Mouse (Mus musculus) CH12.LX (cell line): ENCODE measurements at regions not wholly inside any gene's neighbourhood (a gene's known extent, or its start where the extent isn't known, plus 50 kb on each side); places are given as distances from the start of the nearest gene placed in this dataset.

Experiments
- DNase-seq: peaks from one replicate; pipeline ENCODE4 v3.0.0-alpha.2; 2013; ENCODE audit errors: extremely low read depth
- H3K27ac ChIP-seq: 2 replicates; pipeline ENCODE4 v1.5.1; 2012; ENCODE audit warnings: low read depth, mild to moderate bottlenecking, control low read depth, moderate library complexity; ENCODE audit not compliant: insufficient read depth
- H3K27me3 ChIP-seq: replicated peaks from 2 replicates; pipeline ENCODE3; 2012; ENCODE audit warnings: inconsistent platforms
- H3K36me3 ChIP-seq, 2 experiments: replicated peaks in 1 of 2; 2 replicates each; pipeline versions ENCODE3 to v1.6.1; 2012; ENCODE audit warnings: inconsistent platforms in 1 of 2, low read length in 1 of 2, mild to moderate bottlenecking in 1 of 2, mixed read lengths in 1 of 2, moderate library complexity in 1 of 2; ENCODE audit not compliant: control insufficient read depth in 1 of 2, insufficient read depth in 1 of 2
- H3K4me1 ChIP-seq, 2 experiments: 2 replicates each; pipeline ENCODE4 v1.6.1; 2012; ENCODE audit warnings: inconsistent platforms in 1 of 2, moderate library complexity in 1 of 2; ENCODE audit not compliant: insufficient read depth in 2 of 2, control insufficient read depth in 1 of 2
- H3K4me2 ChIP-seq: 2 replicates; pipeline ENCODE4 v1.6.1; 2012; ENCODE audit warnings: low read depth, mild to moderate bottlenecking, control low read depth; ENCODE audit not compliant: poor library complexity, insufficient read depth, severe bottlenecking
- H3K4me3 ChIP-seq, 3 experiments: fragments of 150-350 bp in 1 of 3; sonication (generic) in 1 of 3; replicated peaks in 1 of 3; 2 replicates each; pipeline versions ENCODE3 to v1.5.1; 2011 to 2012; ENCODE audit warnings: low read depth in 2 of 3, low read length in 2 of 3, mild to moderate bottlenecking in 2 of 3, moderate library complexity in 2 of 3, control low read depth in 1 of 3, improper control_type of control experiment in 1 of 3, inconsistent platforms in 1 of 3, mixed read lengths in 1 of 3; ENCODE audit not compliant: poor library complexity in 1 of 3
- H3K79me2 ChIP-seq: replicated peaks from 2 replicates; pipeline ENCODE4 v1.6.1; 2012; ENCODE audit warnings: mild to moderate bottlenecking, moderate library complexity; ENCODE audit not compliant: control insufficient read depth, poor library complexity, insufficient read depth, severe bottlenecking; ENCODE audit errors: extremely low read depth
- H3K9ac ChIP-seq: 2 replicates; pipeline ENCODE4 v1.6.1; 2012; ENCODE audit warnings: low read depth, mild to moderate bottlenecking, control low read depth, moderate library complexity; ENCODE audit not compliant: insufficient read depth
- H3K9me3 ChIP-seq: replicated peaks from 2 replicates; pipeline ENCODE3; 2012; ENCODE audit warnings: low read length, inconsistent platforms, mixed read lengths
- BHLHE40 ChIP-seq: IDR thresholded peaks from 2 replicates; pipeline ENCODE4 v1.6.1; 2011; ENCODE audit warnings: mild to moderate bottlenecking, low read depth, low read length, improper control_type of control experiment
- CHD1 ChIP-seq: IDR thresholded peaks from 2 replicates; pipeline ENCODE4 v1.6.1; 2012; ENCODE audit warnings: low read depth, low read length, improper control_type of control experiment, inconsistent platforms
- CTCF ChIP-seq, 2 experiments: IDR thresholded peaks in 1 of 2; conservative IDR thresholded peaks in 1 of 2; 2 replicates each; pipeline ENCODE4 v1.5.1; 2011 to 2012; ENCODE audit warnings: low read depth in 2 of 2, low read length in 2 of 2, improper control_type of control experiment in 1 of 2, inconsistent platforms in 1 of 2, mild to moderate bottlenecking in 1 of 2, moderate library complexity in 1 of 2
- E2F4 ChIP-seq: IDR thresholded peaks from 2 replicates; pipeline ENCODE4 v1.6.1; 2011; ENCODE audit warnings: low read depth, low read length, improper control_type of control experiment; ENCODE audit not compliant: insufficient replicate concordance
- ELF1 ChIP-seq: IDR thresholded peaks from 2 replicates; pipeline ENCODE4 v1.6.1; 2014; ENCODE audit warnings: low read depth, mild to moderate bottlenecking, inconsistent platforms, low read length, improper control_type of control experiment
- ETS1 ChIP-seq: conservative IDR thresholded peaks from 2 replicates; pipeline ENCODE4 v1.6.1; 2012; ENCODE audit warnings: low read depth, mild to moderate bottlenecking, inconsistent platforms, low read length, improper control_type of control experiment, moderate library complexity
- GABPA ChIP-seq: IDR thresholded peaks from 2 replicates; pipeline ENCODE4 v1.6.1; 2012; ENCODE audit warnings: low read depth, low read length, improper control_type of control experiment, inconsistent platforms; ENCODE audit not compliant: insufficient replicate concordance
- JUN ChIP-seq: IDR thresholded peaks from 2 replicates; pipeline ENCODE4 v1.6.1; 2011; ENCODE audit warnings: low read depth, mild to moderate bottlenecking, low read length, improper control_type of control experiment, moderate library complexity; ENCODE audit not compliant: insufficient read depth
- KAT2A ChIP-seq: IDR thresholded peaks from 2 replicates; pipeline ENCODE4 v1.6.1; 2012; ENCODE audit warnings: low read length, improper control_type of control experiment, inconsistent platforms; ENCODE audit not compliant: insufficient replicate concordance
- MAX ChIP-seq: IDR thresholded peaks from 2 replicates; pipeline ENCODE4 v1.6.1; 2011; ENCODE audit warnings: low read length, improper control_type of control experiment
- MAZ ChIP-seq: IDR thresholded peaks from 2 replicates; pipeline ENCODE4 v1.6.1; 2012; ENCODE audit warnings: low read depth, mild to moderate bottlenecking, inconsistent platforms, low read length, improper control_type of control experiment, moderate library complexity
- MEF2A ChIP-seq: IDR thresholded peaks from 2 replicates; pipeline ENCODE4 v1.6.1; 2014; ENCODE audit warnings: low read depth, mild to moderate bottlenecking, inconsistent platforms, low read length, improper control_type of control experiment, borderline replicate concordance
- PAX5 ChIP-seq: IDR thresholded peaks from 2 replicates; pipeline ENCODE4 v1.6.1; 2012; ENCODE audit warnings: low read length, inconsistent platforms, mixed read lengths
- POLR2A ChIP-seq: IDR thresholded peaks from 2 replicates; pipeline ENCODE4 v1.6.1; 2011; ENCODE audit warnings: low read depth, mild to moderate bottlenecking, improper control_type of control experiment, low read length
- POLR2AphosphoS2 ChIP-seq: IDR thresholded peaks from 2 replicates; pipeline ENCODE4 v1.6.1; 2011; ENCODE audit warnings: low read depth, low read length, improper control_type of control experiment
- RAD21 ChIP-seq: IDR thresholded peaks from 2 replicates; pipeline ENCODE4 v1.6.1; 2011; ENCODE audit warnings: low read depth, mild to moderate bottlenecking, low read length, improper control_type of control experiment, moderate library complexity
- SMC3 ChIP-seq: IDR thresholded peaks from 2 replicates; pipeline ENCODE4 v1.6.1; 2011; ENCODE audit warnings: low read depth, low read length, improper control_type of control experiment
- TBP ChIP-seq: conservative IDR thresholded peaks from 2 replicates; pipeline ENCODE4 v1.6.1; 2011; ENCODE audit warnings: low read depth, low read length, improper control_type of control experiment
- TCF12 ChIP-seq: IDR thresholded peaks from 2 replicates; pipeline ENCODE4 v1.6.1; 2014; ENCODE audit warnings: low read depth, mild to moderate bottlenecking, inconsistent platforms, low read length, improper control_type of control experiment
- USF1 ChIP-seq: IDR thresholded peaks from 2 replicates; pipeline ENCODE4 v1.6.1; 2014; ENCODE audit warnings: low read depth, mild to moderate bottlenecking, inconsistent platforms, low read length, improper control_type of control experiment
- USF2 ChIP-seq: conservative IDR thresholded peaks from 2 replicates; pipeline ENCODE4 v1.6.1; 2011; ENCODE audit warnings: low read depth, low read length, improper control_type of control experiment
- ZC3H11A ChIP-seq: IDR thresholded peaks from 2 replicates; pipeline ENCODE4 v1.6.1; 2012; ENCODE audit warnings: low read depth, mild to moderate bottlenecking, inconsistent platforms, low read length, improper control_type of control experiment
- ZKSCAN1 ChIP-seq: IDR thresholded peaks from 2 replicates; pipeline ENCODE4 v1.6.1; 2012; ENCODE audit warnings: low read depth, inconsistent platforms, low read length, improper control_type of control experiment, borderline replicate concordance
- ZMIZ1 ChIP-seq: IDR thresholded peaks from 2 replicates; pipeline ENCODE4 v1.6.1; 2012; ENCODE audit warnings: low read depth, mild to moderate bottlenecking, inconsistent platforms, low read length, improper control_type of control experiment
- ZNF384 ChIP-seq: IDR thresholded peaks from 2 replicates; pipeline ENCODE4 v1.6.1; 2012; ENCODE audit warnings: low read depth, low read length, improper control_type of control experiment, inconsistent platforms
- dilution Hi-C: fragments of 300-500 bp; cut with MboI; formaldehyde crosslinking; loops from 2 replicates; pipeline ENCODE4 v1.14.3; 2020; ENCODE audit warnings: low sequenced_read_pairs; ENCODE audit not compliant: extremely low pct_unique_long_range_greater_than_20kb, extremely low pct_ligation_motif_present
- in situ Hi-C: fragments of 300-500 bp; cut with MboI; formaldehyde crosslinking; loops from 3 replicates; pipeline ENCODE4 v1.14.3; 2019; ENCODE audit warnings: low sequenced_read_pairs, low pct_ligation_motif_present, low pct_unique_long_range_greater_than_20kb, mixed read lengths

GRCm38 (mm10) chr16:76803725-76804124, 209.8 kb upstream of the Usp25 start:
- dilution Hi-C loops (no loop called here), in situ Hi-C loops (no loop called here)
- Histone ChIP-seq H3K27me3 (no peaks in the 10 kb centered on the region), H3K4me2 (no peak overlapping the region), H3K27ac (no peak overlapping the region), H3K9me3 (peaks cover 53% of the 10 kb centered on the region), H3K36me3 (no peaks in the 10 kb centered on the region), H3K4me1 (no peaks in the 10 kb centered on the region), H3K4me3 (no peak overlapping the region), H3K79me2 (no peaks in the 10 kb centered on the region), H3K9ac (no peak overlapping the region)
- no peak for DNase-seq
- no peak for TF ChIP-seq POLR2AphosphoS2
- no peak; the same call in 1 of the 2 replicates for TF ChIP-seq RAD21
- TF ChIP-seq CTCF (conservative IDR thresholded peaks at IDR 0.05 in 1 of 2, IDR thresholded peaks at IDR 0.05 in 1 of 2; ENCODE audit: low read depth in 2 of 2, low read length in 2 of 2), result no peak
- no peak for TF ChIP-seq ZMIZ1
- TF ChIP-seq GABPA, result no peak
- TF ChIP-seq POLR2A, result no peak
- TF ChIP-seq USF1, result no peak
- no peak for TF ChIP-seq CHD1
- no peak for TF ChIP-seq ZKSCAN1

- H3K27me3 ChIP-seq, result no peaks in the 10 kb centered on the region
- dilution Hi-C loops (no loop called here), in situ Hi-C loops (no loop called here)
- H3K9ac ChIP-seq, result no peak overlapping the region
- no peak for DNase-seq
- H3K4me2 ChIP-seq, result no peak overlapping the region
- H3K79me2 ChIP-seq, result 0 out of 2 replicates have a peak, but pooled peaks cover 2% of the 10 kb centered on the region
- no peaks in the 10 kb centered on the region for H3K36me3 ChIP-seq
- H3K4me3 ChIP-seq, result no peak overlapping the region
- H3K27ac ChIP-seq, result no peak overlapping the region
- no peak for TF ChIP-seq JUN
- peak in 1 of 2 experiments; percentile 59; a peak in 2 of 4 replicates for TF ChIP-seq CTCF (conservative IDR thresholded peaks at IDR 0.05 in 1 of 2, IDR thresholded peaks at IDR 0.05 in 1 of 2; ENCODE audit: low read depth in 2 of 2, low read length in 2 of 2)
- TF ChIP-seq SMC3, result peak; percentile 16; the same call in 1 of the 2 replicates
- H3K4me1 ChIP-seq, result no peaks in the 10 kb centered on the region
- peaks cover 44% of the 10 kb centered on the region for H3K9me3 ChIP-seq
Measured at GRCm38 (mm10) chr16:76786405-76787155, 226.9 kb upstream of the Usp25 start.

GRCm38 (mm10) chr16:76782656-76783055, 230.8 kb upstream of the Usp25 start:
- H3K4me1 ChIP-seq, result no peaks in the 10 kb centered on the region
- in situ Hi-C loops, result no loop called here
- no peak overlapping the region for H3K9ac ChIP-seq
- H3K79me2 ChIP-seq, result 0 out of 2 replicates have a peak, but pooled peaks cover 2% of the 10 kb centered on the region
- dilution Hi-C loops, result no loop called here
- H3K36me3 ChIP-seq, result no peaks in the 10 kb centered on the region
- H3K9me3 ChIP-seq, result peaks cover 50% of the 10 kb centered on the region
- no peak overlapping the region for H3K27ac ChIP-seq
- H3K27me3 ChIP-seq, result no peaks in the 10 kb centered on the region
- H3K4me2 ChIP-seq, result no peak overlapping the region
- DNase-seq, result no peak
- no peak for TF ChIP-seq USF2
- TF ChIP-seq TCF12, result no peak
- TF ChIP-seq ELF1, result no peak
- TF ChIP-seq GABPA, result no peak
- no peak for TF ChIP-seq POLR2AphosphoS2
- no peak for TF ChIP-seq USF1
- TF ChIP-seq PAX5, result no peak
- no peak for TF ChIP-seq E2F4
- TF ChIP-seq JUN, result no peak
- TF ChIP-seq MEF2A, result no peak
- TF ChIP-seq KAT2A, result no peak
- TF ChIP-seq ZNF384, result no peak
- no peak for TF ChIP-seq TBP
- TF ChIP-seq SMC3, result no peak
- no peak for TF ChIP-seq ZC3H11A
- TF ChIP-seq ETS1, result no peak
- no peak for TF ChIP-seq MAZ
- TF ChIP-seq BHLHE40, result no peak
- no peak for TF ChIP-seq MAX
- no peak overlapping the region for H3K4me3 ChIP-seq
